Mouse (Mus musculus) olfactory bulb, adult 2 months (tissue): ENCODE measurements around the gene Mfap3. TPM values are rescaled to one million over a fixed set of nuclear protein-coding genes. Genes with fewer than 3 reads are reported as not detected.

Experiments
- H3K27ac ChIP-seq: fragments of 200-500 bp; 2 replicates; pipeline ENCODE4 v1.5.1; 2012; ENCODE audit warnings: low read depth, low read length; ENCODE audit not compliant: insufficient read depth
- H3K4me1 ChIP-seq: fragments of 200-500 bp; 2 replicates; pipeline ENCODE4 v1.6.1; 2012; ENCODE audit warnings: low read length; ENCODE audit not compliant: control insufficient read depth, insufficient read depth
- H3K4me3 ChIP-seq: fragments of 200-500 bp; 2 replicates; pipeline ENCODE4 v1.5.1; 2012; ENCODE audit warnings: mild to moderate bottlenecking, low read depth, low read length, moderate library complexity; ENCODE audit not compliant: insufficient read depth
- CTCF ChIP-seq: fragments of 200-500 bp; IDR thresholded peaks from 2 replicates; pipeline ENCODE4 v1.5.1; 2012; ENCODE audit warnings: low read depth, mild to moderate bottlenecking, low read length, moderate library complexity; ENCODE audit not compliant: insufficient read depth
- POLR2A ChIP-seq: fragments of 200-500 bp; IDR thresholded peaks from 2 replicates; pipeline ENCODE4 v1.6.1; 2012; ENCODE audit warnings: mild to moderate bottlenecking, low read depth, low read length, moderate library complexity; ENCODE audit not compliant: insufficient read depth
- WGBS: fragments of 180-500 bp; shearing (Covaris S2); methylation state at CpG from one replicate; pipeline ENCODE4 v1.1.7; 2018; 5-methylcytosine and 5-hydroxymethylcytosine counted together
- polyA plus RNA-seq: library from polyadenylated mRNA; stranded (reverse); fragments of >200 nt; gene quantifications from 2 replicates; pipeline ENCODE4 v1.2.4, GENCODE M21; 2012; ENCODE audit warnings: low replicate concordance; ENCODE audit not compliant: missing spikeins, insufficient read depth, insufficient read length

The Mfap3 gene
- polyA plus RNA-seq, 1 experiment, result not detected

DNA sequence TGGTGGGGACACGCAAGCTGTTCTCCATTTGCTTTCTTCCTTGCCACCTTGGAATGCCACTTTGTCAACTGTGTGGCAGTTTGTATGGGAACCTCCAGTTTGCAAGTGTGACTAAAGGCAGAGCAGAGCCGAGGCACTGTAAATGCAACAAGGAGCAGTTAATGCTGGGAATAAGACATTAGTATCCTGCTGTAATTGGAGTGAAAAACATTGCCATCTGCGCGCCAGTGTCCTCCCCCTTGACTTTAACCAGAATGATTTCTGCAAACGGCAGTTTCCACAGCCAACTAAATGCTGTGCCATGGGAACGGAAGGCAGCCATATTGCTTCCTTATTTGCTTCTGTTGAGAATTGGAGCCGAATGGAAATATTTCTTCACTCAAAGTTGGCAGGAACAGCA lies 3.6 kb downstream of the Mfap3 start:
- no peak overlapping the region for H3K4me3 ChIP-seq
- H3K27ac ChIP-seq, result no peak overlapping the region
- peaks cover 6% of the 10 kb centered on the region; the same call in 1 of the 2 replicates for H3K4me1 ChIP-seq
- 34% methylated on average over 7 of the region's 7 CpGs for WGBS
- TF ChIP-seq POLR2A (no peak), CTCF (no peak)

- Histone ChIP-seq H3K4me1 (peaks cover 5% of the 10 kb centered on the region; the same call in 1 of the 2 replicates), H3K27ac (no peak overlapping the region), H3K4me3 (no peak overlapping the region)
- WGBS, result 91% methylated on average over 3 of the region's 3 CpGs
- TF ChIP-seq CTCF (no peak), POLR2A (no peak)
Observed at GRCm38 (mm10) chr11:57523418-57523817, 5.0 kb downstream of the Mfap3 start.

DNA sequence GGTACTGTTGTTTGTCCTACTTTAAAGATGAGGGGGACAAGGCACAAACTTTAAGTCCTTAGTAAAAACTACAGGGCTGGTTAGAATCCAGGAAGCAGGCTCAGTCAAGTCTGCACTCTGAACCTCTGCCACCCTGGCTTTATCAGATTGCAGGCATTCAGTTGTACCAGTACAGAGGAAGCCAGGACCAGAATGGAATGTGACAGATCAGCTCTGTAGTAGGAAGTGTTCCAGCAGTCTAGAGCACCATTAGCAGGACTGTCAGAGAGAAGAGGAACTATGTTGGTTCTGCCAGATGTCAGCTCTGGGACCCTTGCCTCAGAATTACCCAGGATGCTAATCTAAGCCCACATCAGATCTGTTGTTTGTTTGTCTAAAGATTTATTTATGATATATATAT lies 6.1 kb downstream of the Mfap3 start:
- no peak for TF ChIP-seq POLR2A
- no peak for TF ChIP-seq CTCF

DNA sequence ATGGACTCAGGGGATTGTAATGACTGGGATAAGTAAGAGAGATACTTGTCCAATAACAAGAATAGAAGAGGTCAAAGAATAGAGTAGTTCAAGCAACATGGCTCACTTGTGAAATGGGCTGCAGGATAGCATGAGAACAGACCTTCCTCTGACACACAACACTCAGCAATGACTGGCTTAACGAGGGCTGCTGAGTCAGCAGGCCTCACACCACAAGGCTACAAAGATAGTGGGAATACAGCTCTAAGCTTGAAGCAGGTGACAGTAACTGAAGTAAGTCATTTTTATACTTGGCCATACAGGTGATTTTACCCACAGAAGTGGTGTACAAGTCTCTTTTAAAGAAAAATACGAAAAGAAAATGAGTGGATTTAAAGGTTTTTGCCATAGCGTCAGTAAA lies 7.4 kb downstream of the Mfap3 start:
- 83% methylated on average over 3 of the region's 3 CpGs for WGBS
- H3K4me1 ChIP-seq, result peaks cover 5% of the 10 kb centered on the region; the same call in 1 of the 2 replicates
- no peak overlapping the region for H3K4me3 ChIP-seq
- TF ChIP-seq POLR2A (no peak), CTCF (no peak)
- no peak overlapping the region for H3K27ac ChIP-seq

More for the DNA sequence above, 6.1 kb downstream of the Mfap3 start:
- Histone ChIP-seq H3K4me3 (no peak overlapping the region), H3K27ac (no peak overlapping the region), H3K4me1 (peaks cover 5% of the 10 kb centered on the region; the same call in 1 of the 2 replicates)

- no peak overlapping the region for H3K27ac ChIP-seq
- WGBS, result 63% methylated on average over 4 of the region's 4 CpGs
- TF ChIP-seq POLR2A (no peak), CTCF (no peak)
- peaks cover 2% of the 10 kb centered on the region; the same call in 1 of the 2 replicates for H3K4me1 ChIP-seq
- no peak overlapping the region for H3K4me3 ChIP-seq
Observed at GRCm38 (mm10) chr11:57527506-57527905, 9.0 kb downstream of the Mfap3 start.

- WGBS, result 95% methylated on average over 3 of the region's 3 CpGs
- TF ChIP-seq POLR2A (no peak), CTCF (no peak)
- Histone ChIP-seq H3K4me3 (no peak overlapping the region), H3K4me1 (no peaks in the 10 kb centered on the region), H3K27ac (no peak overlapping the region)
Observed at GRCm38 (mm10) chr11:57529111-57529510, 10.6 kb downstream of the Mfap3 start.

DNA sequence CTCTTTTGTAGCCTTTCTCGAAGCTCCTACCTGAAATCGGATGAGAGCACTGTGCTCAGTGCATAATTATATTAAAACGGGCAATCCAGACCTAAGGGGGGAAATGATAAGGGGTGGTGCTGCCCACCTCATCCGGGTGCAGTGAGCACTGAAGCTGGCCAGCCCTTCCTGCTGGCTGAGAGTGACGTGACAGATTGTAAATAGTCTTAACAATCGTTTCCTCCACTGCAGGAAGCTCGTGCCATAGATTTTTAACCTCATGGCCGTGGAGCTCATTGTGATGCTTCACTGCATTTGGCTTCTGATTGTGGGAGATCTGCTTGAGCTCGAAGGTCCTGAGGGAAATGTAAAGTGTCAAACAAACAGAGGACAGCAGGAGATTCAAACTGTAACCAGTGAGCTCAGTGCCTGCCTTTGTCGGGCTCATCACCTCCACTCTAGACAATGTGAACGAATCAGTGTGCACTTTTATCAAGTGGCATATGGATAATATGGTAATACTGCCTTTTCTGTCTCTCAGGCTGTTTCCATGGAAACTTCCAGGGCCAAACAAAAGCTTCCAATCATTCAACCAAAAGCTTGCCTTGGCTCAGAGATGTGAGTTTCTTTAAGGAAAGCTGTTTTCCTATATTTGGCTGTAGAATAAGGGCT lies 13.0 kb downstream of the Mfap3 start:
- 0 out of 2 replicates have a peak, but pooled peaks cover 2% of the 10 kb centered on the region for H3K4me1 ChIP-seq
- no peak overlapping the region for H3K4me3 ChIP-seq
- no peak overlapping the region for H3K27ac ChIP-seq
- no peak for TF ChIP-seq CTCF
- TF ChIP-seq POLR2A, result no peak
- WGBS, result 39% methylated on average over 11 of the region's 11 CpGs

- TF ChIP-seq CTCF (no peak), POLR2A (no peak)
- 94% methylated on average over 4 of the region's 4 CpGs for WGBS
- Histone ChIP-seq H3K27ac (no peak overlapping the region), H3K4me3 (no peak overlapping the region), H3K4me1 (0 out of 2 replicates have a peak, but pooled peaks cover 2% of the 10 kb centered on the region)
Observed at GRCm38 (mm10) chr11:57532306-57532705, 13.8 kb downstream of the Mfap3 start.

- Histone ChIP-seq H3K4me1 (0 out of 2 replicates have a peak, but pooled peaks cover 2% of the 10 kb centered on the region), H3K4me3 (no peak overlapping the region), H3K27ac (no peak overlapping the region)
- 78% methylated on average over 5 of the region's 5 CpGs for WGBS
- TF ChIP-seq POLR2A (no peak), CTCF (no peak)
Observed at GRCm38 (mm10) chr11:57535912-57536311, 17.4 kb downstream of the Mfap3 start.
